Mouse (Mus musculus): ENCODE measurements at regions not wholly inside any gene's neighbourhood (a gene's known extent, or its start where the extent isn't known, plus 50 kb on each side); places are given as distances from the start of the nearest gene placed in this dataset.

- TF ChIP-seq POLR2A (IDR thresholded peaks at IDR 0.05; ENCODE audit: borderline replicate concordance, low read depth, low read length) (no peak), CTCF (IDR thresholded peaks at IDR 0.05; ENCODE audit: low read depth, low read length) (no peak)
These were observed 182.4 kb upstream of the Gm4791 start for GRCm38 (mm10) chr9:46816126-46816525.

Measured in bone marrow macrophage, adult 2 months (primary cell).